Mouse (Mus musculus): Measurements from ENCODE around the gene 1700042G07Rik. TPM values are rescaled to one million over a fixed set of nuclear protein-coding genes. Genes with fewer than 3 reads are reported as not detected.

Gene 1700042G07Rik
- total RNA-seq (2021) = not detected

DNA sequence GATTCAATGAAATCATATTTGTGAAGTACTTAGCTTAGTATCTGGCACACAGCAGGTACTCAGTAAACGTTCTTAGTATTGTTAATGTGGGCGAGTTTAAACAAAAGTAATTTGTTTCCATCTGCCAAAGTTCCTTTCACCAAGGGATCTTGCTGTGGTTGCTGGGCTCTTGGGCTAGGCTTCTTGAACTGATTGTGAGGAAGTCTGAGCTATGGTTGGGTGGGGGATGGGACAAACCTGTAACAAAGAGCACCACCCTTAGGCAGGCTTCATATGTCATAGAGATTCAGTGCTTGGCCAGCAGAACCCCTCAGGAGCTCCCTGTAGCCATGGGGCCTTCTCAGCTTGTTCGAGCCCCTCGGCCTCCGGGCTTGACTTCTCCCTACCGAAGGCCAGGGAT is at the start of gene 1700042G07Rik, which contains the start of gene Gm49337:
Gene 1700042G07Rik, plus strand, starts transcription at position 301 of the 400 bp plus-strand sequence.
Gene Gm49337, plus strand, starts transcription at position 313 of the 400 bp plus-strand sequence.
- DNase-seq (ENCODE audit: low spot score) = no peak
- intact Hi-C loops (cut with DNase I) = loop anchor here (5.0 kb wide), 1 partner anchor 274 kb away; no protein-coding TSS in a partner anchor

DNA sequence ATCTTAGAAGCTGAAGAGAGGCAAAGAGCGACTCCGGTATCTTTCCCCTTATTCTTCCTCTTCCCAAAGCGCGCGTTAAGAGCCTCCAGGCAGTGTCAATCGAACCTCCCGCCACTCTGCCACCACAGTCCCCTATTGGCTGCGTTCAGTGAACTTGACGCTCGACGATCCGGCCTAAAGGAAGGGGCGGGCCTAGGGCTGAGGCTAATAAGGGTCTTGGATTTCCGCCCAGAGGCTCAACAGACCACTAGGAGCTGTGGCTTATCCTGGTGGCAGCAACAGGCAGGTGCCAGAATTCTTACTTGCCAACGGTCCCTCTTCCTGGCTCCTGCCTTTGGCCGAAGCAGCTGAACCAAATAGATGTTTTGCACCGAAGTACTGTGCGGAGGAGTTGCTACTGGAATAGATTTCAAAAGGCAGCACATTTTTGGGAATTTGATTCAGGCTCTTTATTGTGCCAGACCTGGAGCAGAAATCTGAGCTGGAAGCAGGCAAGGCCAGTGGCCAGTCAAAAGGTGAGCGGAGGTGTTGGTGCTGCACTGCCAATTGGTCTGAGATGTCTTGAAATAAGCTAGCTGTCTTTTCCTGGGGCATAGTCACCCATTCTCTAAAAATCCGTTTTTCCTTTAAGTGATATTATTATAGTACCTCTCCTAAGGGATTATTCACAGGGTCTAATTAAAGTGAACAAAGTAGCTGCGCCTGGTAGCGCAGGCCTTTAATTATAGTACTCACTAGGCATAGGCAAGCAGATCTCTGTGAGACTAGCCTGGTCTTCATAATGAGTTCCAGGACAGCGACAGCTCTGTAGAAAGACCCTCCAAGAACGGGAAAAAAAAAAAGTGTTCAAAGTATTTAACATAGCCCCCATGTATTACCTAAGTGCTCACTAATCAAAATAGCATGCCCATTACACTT is 49.3 kb upstream of the 1700042G07Rik start, which contains the start of the genes Rad54l and Pomgnt1:
Gene Rad54l, minus strand, starts transcription at position 89 of the 918 bp plus-strand sequence.
Gene Pomgnt1, plus strand, starts transcription at position 239 of the 918 bp plus-strand sequence.
- peak; percentile 62 for DNase-seq (ENCODE audit: low spot score)
- intact Hi-C loops (cut with DNase I) = no loop called here

DNA sequence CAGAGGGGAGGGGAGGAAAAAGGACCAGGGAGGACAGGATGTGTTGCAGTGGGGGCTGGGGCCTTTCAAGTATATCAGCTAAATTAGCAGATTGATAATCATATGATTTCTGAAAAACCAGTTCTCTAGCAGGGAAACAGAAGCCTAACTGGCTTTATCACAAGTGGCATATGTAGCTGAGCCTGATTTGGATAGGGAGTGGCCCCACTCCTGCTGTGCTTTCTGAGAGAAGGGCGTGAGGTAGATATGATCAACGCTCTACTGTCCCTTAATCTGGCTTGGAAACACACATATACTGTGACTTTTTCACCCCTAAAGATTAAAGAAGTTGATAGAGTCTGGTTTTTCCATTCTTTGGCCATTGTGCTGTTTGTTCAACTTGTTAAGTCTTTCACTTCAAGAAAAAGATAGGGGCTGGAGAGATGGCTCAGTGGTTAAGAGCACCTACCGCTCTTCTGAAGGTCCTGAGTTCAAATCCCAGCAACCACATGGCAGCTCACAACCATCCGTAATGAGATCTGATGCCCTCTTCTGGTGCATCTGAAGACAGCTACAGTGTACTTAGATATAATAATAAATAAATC is 47.3 kb upstream of the 1700042G07Rik start:
- intact Hi-C loops (cut with DNase I) = no loop called here
- no peak for DNase-seq (ENCODE audit: low spot score)

- no peak for DNase-seq (ENCODE audit: low spot score)
- intact Hi-C loops (cut with DNase I) = no loop called here
Observed at GRCm38 (mm10) chr4:116127956-116128355, 45.2 kb upstream of the 1700042G07Rik start.

GRCm38 (mm10) chr4:116133126-116133525 is 40.0 kb upstream of the 1700042G07Rik start:
- intact Hi-C loops (cut with DNase I) = no loop called here
- no peak for DNase-seq (ENCODE audit: low spot score)

DNA sequence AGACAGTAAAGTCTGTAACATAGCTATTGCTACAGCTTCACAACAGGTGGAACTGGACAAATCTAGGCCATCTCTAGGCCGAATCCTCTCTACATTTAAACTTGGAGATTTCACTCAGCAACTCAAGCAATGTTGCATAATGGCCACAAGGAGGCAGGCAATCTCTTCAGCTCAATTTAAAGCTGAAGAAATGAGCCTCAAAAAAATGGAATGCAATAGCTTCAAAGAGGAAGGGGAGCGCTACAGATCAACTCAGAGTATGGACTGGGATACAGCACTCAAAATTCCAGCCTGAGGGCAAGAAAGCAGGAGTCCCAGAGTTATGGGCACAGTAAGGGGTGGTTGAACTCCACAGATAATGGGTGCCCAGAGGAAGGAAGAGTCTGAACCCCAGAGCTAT is 38.2 kb upstream of the 1700042G07Rik start:
- no peak for DNase-seq (ENCODE audit: low spot score)
- intact Hi-C loops (cut with DNase I) = loop anchor here (1.0 kb wide), 1 partner anchor 33 kb away; no protein-coding TSS in a partner anchor

DNA sequence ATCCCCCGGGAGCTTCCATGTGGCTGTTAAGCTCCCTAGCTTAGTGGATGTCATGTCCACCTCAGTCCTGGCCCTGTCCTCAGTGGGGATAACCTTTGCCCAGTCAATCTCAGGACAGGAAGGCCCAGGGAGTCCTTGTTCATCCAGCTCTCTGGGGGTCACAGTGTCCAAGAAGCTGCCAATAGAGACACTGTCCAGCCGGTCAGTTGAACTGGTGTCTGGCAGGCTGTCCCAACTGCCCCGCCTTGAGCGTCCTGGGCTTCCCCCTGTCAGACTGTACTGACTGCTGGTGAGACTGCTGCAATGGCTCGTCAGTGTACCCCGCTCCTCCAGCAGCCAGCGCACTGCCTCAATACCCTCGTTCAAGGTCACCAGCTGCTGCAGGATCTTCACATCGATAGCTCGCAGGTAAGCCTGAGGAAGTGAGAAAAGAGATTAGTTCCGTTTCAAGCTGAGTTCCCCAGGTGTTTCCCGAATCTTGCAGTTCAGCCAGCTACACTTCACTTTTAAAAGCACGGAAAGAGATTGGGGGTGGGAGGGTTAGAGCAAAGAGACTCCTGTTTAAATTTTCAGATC is 35.7 kb upstream of the 1700042G07Rik start:
- intact Hi-C loops (cut with DNase I) = no loop called here
- no peak for DNase-seq (ENCODE audit: low spot score)

- intact Hi-C loops (cut with DNase I) = no loop called here
- DNase-seq (ENCODE audit: low spot score) = no peak
Observed at GRCm38 (mm10) chr4:116140801-116141574, 32.2 kb upstream of the 1700042G07Rik start.

DNA sequence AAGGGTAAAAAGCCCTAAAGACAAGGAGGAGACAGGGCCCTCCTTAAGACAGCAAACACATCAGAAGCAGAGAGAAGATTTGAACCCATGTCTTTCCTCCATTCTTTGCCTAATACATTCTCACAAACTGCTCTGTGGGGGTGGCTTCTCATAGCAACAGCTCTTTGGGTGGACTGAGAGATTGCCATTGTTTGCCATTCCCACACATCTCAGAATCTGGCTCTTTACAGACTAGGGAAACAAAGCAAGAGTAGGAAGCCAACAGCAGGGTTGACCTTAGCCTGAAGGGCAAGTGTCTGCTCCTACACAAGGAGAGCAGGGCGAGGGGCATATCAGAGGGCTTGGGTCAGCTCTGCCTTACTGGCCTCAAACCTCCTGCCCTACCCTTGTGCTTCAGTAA is 31.4 kb upstream of the 1700042G07Rik start:
- DNase-seq (ENCODE audit: low spot score) = no peak
- intact Hi-C loops (cut with DNase I) = no loop called here

- no peak for DNase-seq (ENCODE audit: low spot score)
- intact Hi-C loops (cut with DNase I) = no loop called here
Observed at GRCm38 (mm10) chr4:116142269-116142668, 30.9 kb upstream of the 1700042G07Rik start.

DNA sequence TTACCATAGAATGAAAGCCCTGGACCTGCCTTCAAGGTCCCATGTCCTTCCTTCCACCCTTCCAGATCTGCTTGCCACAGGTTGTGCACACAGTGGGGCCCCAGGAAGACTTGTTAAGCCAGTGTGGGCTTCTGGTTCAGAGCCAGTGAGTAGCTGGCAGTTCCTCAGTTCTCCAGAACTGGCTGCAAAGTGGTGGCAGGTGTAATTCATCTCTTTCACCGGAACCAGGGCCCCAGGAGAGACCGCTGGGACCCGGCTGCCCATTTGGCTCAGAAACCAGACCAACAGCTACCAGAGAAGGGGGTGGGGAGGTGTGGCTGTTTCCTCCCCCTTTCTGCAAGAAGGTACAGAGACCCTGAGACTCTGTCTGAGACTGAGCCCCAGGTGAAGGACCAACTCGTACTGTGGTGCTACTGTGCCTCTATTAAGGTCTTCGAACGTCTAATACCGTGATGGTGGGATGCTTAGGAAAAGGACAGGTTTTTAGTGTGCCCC is 29.8 kb upstream of the 1700042G07Rik start:
- no peak for DNase-seq (ENCODE audit: low spot score)
- intact Hi-C loops (cut with DNase I) = no loop called here

GRCm38 (mm10) chr4:116143891-116144717 is 29.1 kb upstream of the 1700042G07Rik start:
- intact Hi-C loops (cut with DNase I) = no loop called here
- peak; percentile 48 for DNase-seq (ENCODE audit: low spot score)

- no peak for DNase-seq (ENCODE audit: low spot score)
- intact Hi-C loops (cut with DNase I) = loop anchor here (2.0 kb wide), 1 partner anchor 75 kb away; the partner anchor contains the start of genes Lrrc41 and Uqcrh
Observed at GRCm38 (mm10) chr4:116149812-116150155, 23.4 kb upstream of the 1700042G07Rik start.

- DNase-seq (ENCODE audit: low spot score) = peak; percentile 25
- intact Hi-C loops (cut with DNase I) = no loop called here
Observed at GRCm38 (mm10) chr4:116150156-116150861, 22.9 kb upstream of the 1700042G07Rik start.

GRCm38 (mm10) chr4:116150862-116151221 is 22.3 kb upstream of the 1700042G07Rik start:
- intact Hi-C loops (cut with DNase I) = no loop called here
- no peak for DNase-seq (ENCODE audit: low spot score)

GRCm38 (mm10) chr4:116151238-116151637 is 21.9 kb upstream of the 1700042G07Rik start, which contains the start of gene Lurap1:
Gene Lurap1, minus strand, starts transcription at chr4:116151338.
- intact Hi-C loops (cut with DNase I) = no loop called here
- no peak for DNase-seq (ENCODE audit: low spot score)

- DNase-seq (ENCODE audit: low spot score) = no peak
- intact Hi-C loops (cut with DNase I) = no loop called here
Observed at GRCm38 (mm10) chr4:116152702-116153101, 20.5 kb upstream of the 1700042G07Rik start.

- no peak for DNase-seq (ENCODE audit: low spot score)
- intact Hi-C loops (cut with DNase I) = no loop called here
Observed at GRCm38 (mm10) chr4:116157882-116158281, 15.3 kb upstream of the 1700042G07Rik start.

Data from heart, postnatal 25 days (tissue).